ENCODE assay signal across 8 mouse cellular contexts in genomic region chr17:71526302-71526708, GRCm38 (mm10). TPM values are rescaled to one million over a fixed set of nuclear protein-coding genes. Genes with fewer than 3 reads are reported as not detected.
A peak's percentile ranks its signal among the peaks of the same experiment; 100 is the strongest.
DNase-seq lines count a peak whose midpoint lies in the region; ATAC-seq lines count a peak whose summit lies in the region.

No protein-coding gene starts in this region.

- no peaks in the 10 kb centered on the region for H3K9me3 ChIP-seq in heart, embryonic 16.5 days (replicated peaks; ENCODE audit: control insufficient read depth, low read length)
- H3K9me3 ChIP-seq in hindbrain, embryonic 13.5 days = no peaks in the 10 kb centered on the region
- H3K9me3 ChIP-seq in midbrain, embryonic 12.5 days = no peaks in the 10 kb centered on the region

- peak overlapping the region; percentile 75 for H3K9ac ChIP-seq in heart, embryonic 16.5 days (ENCODE audit: low read length)
- peak overlapping the region; percentile 72 for H3K9ac ChIP-seq in hindbrain, embryonic 13.5 days
- H3K9ac ChIP-seq in midbrain, embryonic 12.5 days (replicated peaks) = peak overlapping the region; percentile 62

- H3K4me1 ChIP-seq in heart, embryonic 16.5 days (ENCODE audit: control insufficient read depth, insufficient read depth, low read length) = peaks cover 12% of the 10 kb centered on the region
- peaks cover 17% of the 10 kb centered on the region for H3K4me1 ChIP-seq in hindbrain, embryonic 13.5 days (replicated peaks)
- peaks cover 17% of the 10 kb centered on the region for H3K4me1 ChIP-seq in midbrain, embryonic 12.5 days

- peak overlapping the region; percentile 92 for H3K4me3 ChIP-seq in heart, embryonic 16.5 days (ENCODE audit: low read length)
- H3K4me3 ChIP-seq in hindbrain, embryonic 13.5 days = peak overlapping the region; percentile 53
- peak overlapping the region; percentile 69 for H3K4me3 ChIP-seq in midbrain, embryonic 12.5 days

- H3K4me2 ChIP-seq in heart, embryonic 16.5 days (ENCODE audit: low read depth, low read length) = peak overlapping the region; percentile 82
- H3K4me2 ChIP-seq in hindbrain, embryonic 13.5 days = peak overlapping the region; percentile 77
- H3K4me2 ChIP-seq in midbrain, embryonic 12.5 days (replicated peaks) = peak overlapping the region; percentile 74

- intact Hi-C loops in heart, postnatal 25 days (cut with DNase I) = loop anchor here (2.0 to 10.0 kb wide), 2 partner anchors 52 to 88 kb away; partner anchors contain the start of genes Smchd1 and Wdr43

- H3K27ac ChIP-seq in heart, embryonic 16.5 days (ENCODE audit: low read length) = peak overlapping the region; percentile 95
- H3K27ac ChIP-seq in hindbrain, embryonic 13.5 days = peak overlapping the region; percentile 98; the same call in 1 of the 2 replicates
- peak overlapping the region; percentile 96 for H3K27ac ChIP-seq in midbrain, embryonic 12.5 days (replicated peaks)

- WGBS in heart, embryonic 16.5 days = 0% methylated on average over 13 of the region's 13 CpGs
- under 1% methylated on average over 13 of the region's 13 CpGs for WGBS in hindbrain, embryonic 13.5 days
- WGBS in midbrain, embryonic 12.5 days = 0% methylated on average over 13 of the region's 13 CpGs

- no peaks in the 10 kb centered on the region for H3K27me3 ChIP-seq in heart, embryonic 16.5 days (ENCODE audit: control insufficient read depth, insufficient read depth, low read length)
- H3K27me3 ChIP-seq in hindbrain, embryonic 13.5 days = no peaks in the 10 kb centered on the region
- H3K27me3 ChIP-seq in midbrain, embryonic 12.5 days = no peaks in the 10 kb centered on the region

- no peak for DNase-seq in heart, postnatal 25 days (ENCODE audit: low spot score)
- DNase-seq in WW6 (ENCODE audit: low read depth, low spot score) = peak; percentile 24
- no peak for DNase-seq in cerebellum, adult 8-10 months
- no peak for DNase-seq in adrenal gland, postnatal 10 days
- no peak for DNase-seq in right cerebral cortex, postnatal 14 days

- peaks cover 5% of the 10 kb centered on the region; the same call in 1 of the 2 replicates for H3K36me3 ChIP-seq in heart, embryonic 16.5 days (ENCODE audit: control insufficient read depth, insufficient read depth)
- H3K36me3 ChIP-seq in hindbrain, embryonic 13.5 days = no peaks in the 10 kb centered on the region
- H3K36me3 ChIP-seq in midbrain, embryonic 12.5 days = peaks cover 14% of the 10 kb centered on the region; the same call in 1 of the 2 replicates

- peak; percentile 32; the same call in 1 of the 2 replicates for ATAC-seq in heart, embryonic 16.5 days (replicated peaks; ENCODE audit: extremely low read depth, insufficient read depth, low FRiP score)
- peak; percentile 5; the same call in 1 of the 2 replicates for ATAC-seq in hindbrain, embryonic 13.5 days (ENCODE audit: low FRiP score)
- peak; percentile 58; the same call in 1 of the 2 replicates for ATAC-seq in midbrain, embryonic 12.5 days (ENCODE audit: low FRiP score, low read depth)

RNA-seq across cellular contexts. Expression of gene Ndc80, which starts 0.4 kb away (rescaled TPM):
- polyA plus RNA-seq in heart, embryonic 16.5 days (2015; fragmentation: Nextera tagmentation; extraction: Ambion mirVana) = 35.2 and 41.0 TPM in 2 replicates
- total RNA-seq in heart, postnatal 25 days (2021) = 1 to 10 TPM; 1.1 TPM
- polyA plus RNA-seq in hindbrain, embryonic 13.5 days (2015; fragmentation: Nextera tagmentation; extraction: Ambion mirVana) = 10.3 and 11.5 TPM in 2 replicates
- polyA plus RNA-seq in midbrain, embryonic 12.5 days (2016; fragmentation: Nextera tagmentation; extraction: Ambion mirVana) = 44.7 and 46.0 TPM in 2 replicates
- 10 to 100 TPM in 1 of 2 experiments, 1 to 10 TPM in 1; 9.4 to 11.9 TPM for total RNA-seq in adrenal gland, postnatal 10 days (2021)

RNA-seq across cellular contexts. Expression of gene Spdya, which starts 25.6 kb away (rescaled TPM):
- 0.24 and 0.42 TPM in 2 replicates for polyA plus RNA-seq in heart, embryonic 16.5 days (2015; fragmentation: Nextera tagmentation; extraction: Ambion mirVana)
- under 1 TPM in 1 of 2 experiments, not detected in 1; 0.14 TPM for total RNA-seq in heart, postnatal 25 days (2021)
- polyA plus RNA-seq in hindbrain, embryonic 13.5 days (2015; fragmentation: Nextera tagmentation; extraction: Ambion mirVana) = 0.65 and 1.1 TPM in 2 replicates
- polyA plus RNA-seq in midbrain, embryonic 12.5 days (2016; fragmentation: Nextera tagmentation; extraction: Ambion mirVana) = 1.1 and 2.0 TPM in 2 replicates
- under 1 TPM; 0.45 to 0.55 TPM for total RNA-seq in adrenal gland, postnatal 10 days (2021)

RNA-seq across cellular contexts. Expression of gene Smchd1, which starts 51.2 kb away (rescaled TPM):
- 34.4 and 35.4 TPM in 2 replicates for polyA plus RNA-seq in heart, embryonic 16.5 days (2015; fragmentation: Nextera tagmentation; extraction: Ambion mirVana)
- total RNA-seq in heart, postnatal 25 days (2021) = 10 to 100 TPM; 18.0 to 19.7 TPM
- polyA plus RNA-seq in hindbrain, embryonic 13.5 days (2015; fragmentation: Nextera tagmentation; extraction: Ambion mirVana) = 47.9 and 51.4 TPM in 2 replicates
- 65.4 and 76.8 TPM in 2 replicates for polyA plus RNA-seq in midbrain, embryonic 12.5 days (2016; fragmentation: Nextera tagmentation; extraction: Ambion mirVana)
- 10 to 100 TPM; 32.9 to 43.5 TPM for total RNA-seq in adrenal gland, postnatal 10 days (2021)

Comparison
In these comparisons a context has a peak if more than half of its experiments do, and no peak if none do; other contexts are left out.
1. ATAC-seq: peak in every context shown above with its lines; median percentile 58 in midbrain, embryonic 12.5 days; 32 in heart, embryonic 16.5 days; 5 in hindbrain, embryonic 13.5 days.